Mouse (Mus musculus) gastrocnemius, postnatal 14 days (tissue): ENCODE results near the gene Ntrk3. TPM values are rescaled to one million over a fixed set of nuclear protein-coding genes. Genes with fewer than 3 reads are reported as not detected.

Experiments
- DNase-seq: peaks from one replicate; pipeline ENCODE4 v3.0.0; 2021; ENCODE audit warnings: mixed read lengths
- intact Hi-C: fragments of 180-260 bp; cut with DNase I; formaldehyde crosslinking; loops from one replicate; pipeline ENCODE4 v1.15.1; 2025; ENCODE audit warnings: low total_unique reads
- total RNA-seq, 2 experiments: library from RNA; stranded (reverse); gene quantifications; 2 replicates each; pipeline ENCODE4 v1.2.3; 2021

The Ntrk3 gene
- total RNA-seq, 2 experiments from 2014 or later: 3.1 to 3.5 TPM

DNA sequence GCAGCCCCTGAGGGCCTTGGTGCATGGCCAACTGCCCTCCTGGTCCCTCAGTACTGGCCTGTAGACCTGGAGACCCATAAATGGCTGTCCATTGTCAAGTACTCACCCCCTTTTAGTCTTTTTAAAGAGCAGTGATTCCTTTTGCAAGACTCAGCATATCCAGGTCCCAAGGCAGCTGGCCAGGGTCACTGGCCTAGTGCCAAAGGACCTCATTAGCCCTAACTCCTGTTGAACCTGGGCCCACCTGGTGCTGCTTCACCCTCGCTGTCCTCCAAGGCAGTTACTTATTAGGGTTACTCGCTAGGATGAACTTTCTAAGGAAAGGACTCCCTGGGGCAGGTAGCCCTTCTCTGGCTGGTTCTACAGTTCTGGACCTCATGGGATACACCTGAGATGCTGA lies 579.9 kb downstream of the Ntrk3 start:
- intact Hi-C loops: no loop called here
- no peak for DNase-seq

DNA sequence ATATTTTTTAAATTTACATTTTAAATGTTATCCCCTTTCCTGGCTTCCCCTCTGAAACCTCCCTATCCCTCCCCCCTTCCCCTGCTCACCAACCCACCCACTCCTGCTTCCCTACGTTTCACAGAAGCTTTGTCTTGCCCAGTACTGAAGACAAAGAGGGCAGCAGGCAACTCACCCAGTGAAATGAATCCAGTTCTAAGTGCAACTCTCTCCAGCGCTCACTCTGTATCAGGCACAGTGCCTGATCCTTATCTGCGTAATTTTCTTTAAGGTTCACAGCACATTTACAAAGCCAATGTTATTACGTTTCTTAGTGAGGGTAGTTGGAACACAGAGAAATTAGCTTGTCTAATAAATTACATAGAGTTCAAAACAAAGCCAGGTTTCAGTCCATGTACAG lies 592.6 kb downstream of the Ntrk3 start:
- intact Hi-C loops: no loop called here

DNA sequence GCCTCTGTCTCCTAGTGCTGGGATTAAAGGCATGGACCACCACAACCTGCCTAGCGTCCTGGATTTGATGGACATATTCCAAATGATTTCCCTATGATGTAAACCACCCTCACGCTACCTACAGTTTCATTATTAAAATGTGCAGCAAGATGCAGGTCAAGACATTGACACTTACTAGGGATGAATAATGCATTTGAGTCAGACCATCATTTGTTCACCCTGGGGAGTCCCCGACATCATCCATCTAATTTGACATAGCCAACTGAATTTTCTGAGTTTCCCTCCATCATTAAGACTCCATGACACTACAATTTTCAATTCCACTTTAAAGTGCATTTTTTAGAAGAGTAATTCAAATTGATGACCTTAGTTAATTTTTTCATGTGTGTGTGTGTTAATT lies 593.0 kb downstream of the Ntrk3 start:
- intact Hi-C loops: no loop called here
- no peak for DNase-seq

More for the DNA sequence above, 592.6 kb downstream of the Ntrk3 start:
- DNase-seq: no peak

DNA sequence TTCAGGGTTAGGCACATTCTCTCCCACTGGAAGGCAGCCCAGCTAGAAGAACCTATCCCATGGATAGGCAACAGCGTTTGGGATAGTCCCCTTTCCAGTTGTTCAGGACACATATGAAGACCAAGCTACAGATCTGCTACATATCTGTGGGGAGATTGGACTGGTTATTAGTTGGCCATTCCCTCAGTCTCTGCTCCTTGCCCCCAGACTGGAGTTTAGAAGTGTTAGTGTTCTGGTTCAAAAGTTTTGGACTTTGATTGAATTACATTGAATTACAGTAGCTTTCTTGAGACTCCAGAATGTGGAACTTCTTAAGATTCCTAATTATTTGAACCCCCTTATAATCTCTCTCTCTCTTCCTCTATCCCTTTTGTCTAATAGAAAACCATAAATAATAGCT lies 607.8 kb downstream of the Ntrk3 start:
- intact Hi-C loops: no loop called here
- DNase-seq: no peak

Other genes with a start within 250 kb of the Ntrk3 start
- gene Mrps11, start 45.1 kb upstream of the Ntrk3 start, total RNA-seq: 10 to 100 TPM; 25.7 to 26.9 TPM
- gene Mrpl46, start 45.5 kb upstream of the Ntrk3 start, total RNA-seq: 10 to 100 TPM; 30.2 to 36.2 TPM
- gene Det1, start 109.3 kb upstream of the Ntrk3 start, total RNA-seq: 1 to 10 TPM; 8.5 to 9.2 TPM
- 10 to 100 TPM; 23.2 to 27.5 TPM for gene Aen, start 157.8 kb upstream of the Ntrk3 start, total RNA-seq
- gene Isg20, start 175.4 kb upstream of the Ntrk3 start, total RNA-seq: 1 to 10 TPM; 1.0 to 1.2 TPM